Mouse (Mus musculus) midbrain, postnatal 0 days (tissue): ENCODE data around the gene Atf7. TPM values are rescaled to one million over a fixed set of nuclear protein-coding genes. Genes with fewer than 3 reads are reported as not detected.

Source experiments
- ATAC-seq: fragments of 200-750 bp; cut with Nextera tagmentation; 2 replicates; pipeline ENCODE4 v1.8.0; 2017; ENCODE audit warnings: moderate number of reproducible peaks, mild to moderate bottlenecking, moderate TSS enrichment, moderate library complexity; ENCODE audit not compliant: low FRiP score
- DNase-seq: peaks from one replicate; pipeline ENCODE4 v3.0.0-alpha.2; 2015; ENCODE audit warnings: low spot score
- H3K27ac ChIP-seq: fragments of 300-500 bp; sonication (generic); 2 replicates; pipeline ENCODE4 v1.5.1; 2014; ENCODE audit warnings: low read depth, mild to moderate bottlenecking, low read length, mixed read lengths
- H3K27me3 ChIP-seq: fragments of 300-500 bp; sonication (generic); 2 replicates; pipeline ENCODE4 v1.6.1; 2014; ENCODE audit warnings: low read length, control low read depth, mixed read lengths; ENCODE audit not compliant: insufficient read depth
- H3K36me3 ChIP-seq: fragments of 300-500 bp; sonication (generic); 2 replicates; pipeline ENCODE4 v1.6.1; 2014; ENCODE audit warnings: low read length, control low read depth, mixed read lengths; ENCODE audit not compliant: insufficient read depth
- H3K4me1 ChIP-seq: fragments of 300-500 bp; sonication (generic); 2 replicates; pipeline ENCODE4 v1.6.1; 2014; ENCODE audit warnings: mild to moderate bottlenecking, control low read depth, antibody characterized with exemption, low read length, mixed read lengths; ENCODE audit not compliant: insufficient read depth
- H3K4me2 ChIP-seq: fragments of 300-500 bp; sonication (generic); 2 replicates; pipeline ENCODE4 v1.6.1; 2014; ENCODE audit warnings: low read depth, mild to moderate bottlenecking, low read length, mixed read lengths; ENCODE audit not compliant: poor library complexity, severe bottlenecking
- H3K4me3 ChIP-seq: fragments of 300-500 bp; sonication (generic); 2 replicates; pipeline ENCODE4 v1.5.1; 2014; ENCODE audit warnings: low read depth, mild to moderate bottlenecking, low read length, moderate library complexity
- H3K9ac ChIP-seq: fragments of 300-500 bp; sonication (generic); replicated peaks from 2 replicates; pipeline ENCODE4 v1.6.1; 2014; ENCODE audit warnings: mild to moderate bottlenecking, low read length, moderate library complexity, mixed read lengths; ENCODE audit not compliant: poor library complexity, severe bottlenecking
- H3K9me3 ChIP-seq: fragments of 300-500 bp; sonication (generic); 2 replicates; pipeline ENCODE4 v1.6.1; 2016; ENCODE audit warnings: low read length, control low read depth
- CTCF ChIP-seq: IDR thresholded peaks from 2 replicates; pipeline ENCODE4 v1.5.1; 2016; ENCODE audit warnings: antibody characterized with exemption, mild to moderate bottlenecking
- WGBS: fragments of 180-500 bp; shearing (Covaris S2); extraction: QIAGEN DNeasy Blood & Tissue Kit; methylation state at CpG from one replicate; pipeline ENCODE4 v1.1.7; 2014; 5-methylcytosine and 5-hydroxymethylcytosine counted together
- polyA plus RNA-seq: library from polyadenylated mRNA; unstranded; fragments of >200 nt; fragmentation: Nextera tagmentation; extraction: Ambion mirVana; gene quantifications from 2 replicates; pipeline ENCODE4 v1.2.1, GENCODE M21; 2015
- total RNA-seq: library from RNA; depleted of rRNA; stranded (reverse); fragments of >200 nt; gene quantifications from 2 replicates; pipeline ENCODE4 v1.2.3, GENCODE M21; 2014

The Atf7 gene
- total and polyA plus RNA-seq, 2 experiments from 2014 or later, result 10.9 to 18.6 TPM

GRCm38 (mm10) chr15:102576972-102577371 is 48.3 kb downstream of the Atf7 start:
- H3K9ac ChIP-seq, result no peak overlapping the region
- WGBS, result 81% methylated on average over 1 of the region's 1 CpGs

DNA sequence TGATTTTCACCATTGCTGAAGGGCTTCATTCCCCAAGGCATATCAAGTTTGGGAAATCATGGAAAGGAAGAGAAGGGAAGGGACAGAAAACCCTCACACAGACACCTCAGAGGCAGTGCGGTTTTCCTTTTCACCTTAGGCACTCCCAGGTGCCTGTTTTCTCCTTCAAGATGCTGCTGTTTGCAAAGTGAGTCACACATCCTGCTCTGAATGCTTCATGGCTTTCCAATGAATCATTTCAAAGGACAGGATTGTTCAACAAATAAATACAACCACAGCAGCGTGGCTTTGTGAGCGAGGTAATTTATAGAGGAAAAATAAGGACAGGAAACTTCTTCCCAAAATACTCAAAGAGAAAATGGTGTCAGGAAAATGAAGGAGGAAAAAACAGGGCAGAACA is 53.2 kb downstream of the Atf7 start:
- WGBS, result 78% methylated on average over 3 of the region's 3 CpGs
- Histone ChIP-seq H3K4me2 (no peak overlapping the region), H3K36me3 (no peaks in the 10 kb centered on the region), H3K9me3 (no peaks in the 10 kb centered on the region), H3K27ac (no peak overlapping the region; the same call in 1 of the 2 replicates), H3K9ac (no peak overlapping the region), H3K27me3 (no peaks in the 10 kb centered on the region), H3K4me3 (no peak overlapping the region), H3K4me1 (no peaks in the 10 kb centered on the region)
- TF ChIP-seq CTCF, result no peak
- ATAC-seq (no peak), DNase-seq (no peak)

More at GRCm38 (mm10) chr15:102576972-102577371, 48.3 kb downstream of the Atf7 start:
- ATAC-seq (no peak), DNase-seq (no peak)
- Histone ChIP-seq H3K27me3 (no peaks in the 10 kb centered on the region), H3K4me1 (no peaks in the 10 kb centered on the region), H3K4me2 (no peak overlapping the region), H3K36me3 (no peaks in the 10 kb centered on the region), H3K4me3 (no peak overlapping the region), H3K27ac (no peak overlapping the region), H3K9me3 (no peaks in the 10 kb centered on the region)
- TF ChIP-seq CTCF, result no peak

- no peak overlapping the region for H3K27ac ChIP-seq
- WGBS, result 95% methylated on average over 2 of the region's 2 CpGs
- no peak overlapping the region for H3K9ac ChIP-seq
- no peaks in the 10 kb centered on the region for H3K36me3 ChIP-seq
- no peak overlapping the region for H3K4me2 ChIP-seq
- H3K4me3 ChIP-seq, result no peak overlapping the region
- no peaks in the 10 kb centered on the region for H3K4me1 ChIP-seq
- ATAC-seq (no peak), DNase-seq (no peak)
- H3K27me3 ChIP-seq, result no peaks in the 10 kb centered on the region
- no peaks in the 10 kb centered on the region for H3K9me3 ChIP-seq
- no peak for TF ChIP-seq CTCF
Measured at GRCm38 (mm10) chr15:102567849-102568248, 57.4 kb downstream of the Atf7 start.

DNA sequence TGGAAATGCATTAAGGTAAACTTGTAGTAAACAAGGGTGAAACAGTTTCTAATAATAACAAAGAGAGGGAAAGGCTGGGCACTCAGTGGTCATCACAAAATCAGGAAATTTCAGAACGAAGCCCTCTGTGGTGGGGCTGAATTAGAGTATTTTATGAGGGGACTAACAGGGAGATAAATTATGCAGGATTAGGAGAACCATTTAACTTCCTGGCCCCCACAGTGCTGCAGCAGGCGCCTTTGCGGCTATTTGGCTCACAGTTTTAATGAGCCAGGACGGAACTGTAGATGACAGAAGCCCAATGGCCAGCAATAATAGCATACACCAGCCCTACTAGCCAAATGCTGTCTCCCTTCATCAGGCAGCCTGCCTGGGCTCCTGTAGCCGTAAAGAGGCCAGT is 61.6 kb downstream of the Atf7 start:
- Histone ChIP-seq H3K4me2 (no peak overlapping the region), H3K36me3 (no peaks in the 10 kb centered on the region), H3K9me3 (no peaks in the 10 kb centered on the region), H3K27ac (no peak overlapping the region), H3K9ac (no peak overlapping the region), H3K27me3 (no peaks in the 10 kb centered on the region), H3K4me1 (no peaks in the 10 kb centered on the region), H3K4me3 (no peak overlapping the region)
- WGBS, result 74% methylated on average over 5 of the region's 5 CpGs
- no peak for ATAC-seq
- peak; percentile 17 for DNase-seq
- no peak for TF ChIP-seq CTCF

DNA sequence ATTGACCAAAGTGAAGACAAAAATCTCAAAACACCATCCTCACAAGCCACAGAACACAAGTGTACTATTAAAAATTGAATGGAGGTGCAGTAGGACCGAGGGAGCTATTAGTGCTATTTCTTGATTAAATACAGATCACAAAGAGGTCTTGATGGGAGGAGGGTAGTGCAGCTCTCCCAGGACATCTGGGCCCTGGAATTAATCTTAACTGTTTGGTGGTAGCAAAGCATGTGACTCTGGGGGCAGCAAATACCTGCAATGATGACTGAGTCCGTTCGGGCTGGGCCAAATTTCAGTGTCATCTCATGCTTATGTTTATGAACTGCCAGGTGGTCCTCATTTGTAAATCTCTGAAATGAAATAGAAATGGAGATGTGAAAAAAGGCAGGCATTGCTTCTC is 62.2 kb downstream of the Atf7 start:
- H3K9ac ChIP-seq, result no peak overlapping the region
- no peak overlapping the region for H3K4me3 ChIP-seq
- no peak for TF ChIP-seq CTCF
- ATAC-seq (no peak), DNase-seq (no peak)
- 87% methylated on average over 3 of the region's 3 CpGs for WGBS
- no peak overlapping the region for H3K4me2 ChIP-seq
- H3K27me3 ChIP-seq, result no peaks in the 10 kb centered on the region
- no peaks in the 10 kb centered on the region for H3K9me3 ChIP-seq
- no peak overlapping the region for H3K27ac ChIP-seq
- H3K36me3 ChIP-seq, result no peaks in the 10 kb centered on the region
- H3K4me1 ChIP-seq, result no peaks in the 10 kb centered on the region

- no peak overlapping the region for H3K9ac ChIP-seq
- no peak overlapping the region for H3K4me3 ChIP-seq
- H3K36me3 ChIP-seq, result no peaks in the 10 kb centered on the region
- H3K4me1 ChIP-seq, result no peaks in the 10 kb centered on the region
- H3K27ac ChIP-seq, result no peak overlapping the region
- no peak for DNase-seq
- TF ChIP-seq CTCF, result no peak
- no peak for ATAC-seq
- H3K9me3 ChIP-seq, result no peaks in the 10 kb centered on the region
- WGBS, result 80% methylated on average over 1 of the region's 1 CpGs
- no peaks in the 10 kb centered on the region for H3K27me3 ChIP-seq
- no peak overlapping the region for H3K4me2 ChIP-seq
Measured at GRCm38 (mm10) chr15:102562491-102562890, 62.8 kb downstream of the Atf7 start.
